Mouse (Mus musculus) liver, adult 2 months (tissue): ENCODE measurements around the gene Obscn.

Source experiments
- CTCF ChIP-seq: fragments of 200-500 bp; IDR thresholded peaks from 2 replicates; pipeline ENCODE4 v1.5.1; 2011; ENCODE audit warnings: low read depth, low read length, control low read depth
- POLR2A ChIP-seq: fragments of 200-500 bp; IDR thresholded peaks from 2 replicates; pipeline ENCODE4 v1.6.1; 2011; ENCODE audit warnings: low read length, control low read depth; ENCODE audit not compliant: insufficient read depth; ENCODE audit errors: extremely low read depth

GRCm38 (mm10) chr11:59149302-59149701 lies 13.1 kb upstream of the Obscn start:
- TF ChIP-seq POLR2A: no peak
- no peak for TF ChIP-seq CTCF
